Mouse (Mus musculus) kidney, postnatal 0 days (tissue): Measurements from ENCODE around the gene Sepsecs. TPM values are rescaled to one million over a fixed set of nuclear protein-coding genes. Genes with fewer than 3 reads are reported as not detected.

Experiments
- ATAC-seq: fragments of 200-750 bp; cut with Nextera tagmentation; replicated peaks from 2 replicates; pipeline ENCODE4 v1.8.0; 2017; ENCODE audit warnings: low read depth, moderate number of reproducible peaks, moderate TSS enrichment, moderate library complexity; ENCODE audit not compliant: low FRiP score
- DNase-seq: peaks from one replicate; pipeline ENCODE4 v3.0.0-alpha.2; 2016; ENCODE audit warnings: low spot score
- H3K27ac ChIP-seq: fragments of 300-500 bp; sonication (generic); 2 replicates; pipeline ENCODE4 v1.5.1; 2014; ENCODE audit warnings: mild to moderate bottlenecking
- H3K27me3 ChIP-seq: fragments of 300-500 bp; sonication (generic); 2 replicates; pipeline ENCODE4 v1.6.1; 2014; ENCODE audit warnings: low read length, mixed read lengths; ENCODE audit not compliant: insufficient read depth
- H3K36me3 ChIP-seq: fragments of 300-500 bp; sonication (generic); 2 replicates; pipeline ENCODE4 v1.6.1; 2014; ENCODE audit warnings: low read length, mixed read lengths; ENCODE audit not compliant: insufficient read depth
- H3K4me1 ChIP-seq: fragments of 300-500 bp; sonication (generic); replicated peaks from 2 replicates; pipeline ENCODE4 v1.6.1; 2014; ENCODE audit warnings: antibody characterized with exemption, low read length, mixed read lengths; ENCODE audit not compliant: insufficient read depth
- H3K4me2 ChIP-seq: fragments of 300-500 bp; sonication (generic); 2 replicates; pipeline ENCODE4 v1.6.1; 2014; ENCODE audit warnings: mild to moderate bottlenecking, low read length, moderate library complexity, mixed read lengths
- H3K4me3 ChIP-seq: fragments of 300-500 bp; sonication (generic); replicated peaks from 2 replicates; pipeline ENCODE4 v1.5.1; 2014; ENCODE audit warnings: low read depth, low read length
- H3K9ac ChIP-seq: fragments of 300-500 bp; sonication (generic); 2 replicates; pipeline ENCODE4 v1.6.1; 2014; ENCODE audit warnings: low read depth, low read length
- H3K9me3 ChIP-seq: fragments of 300-500 bp; sonication (generic); replicated peaks from 2 replicates; pipeline ENCODE4 v1.6.1; 2016; ENCODE audit warnings: low read length, inconsistent platforms, mixed read lengths
- CTCF ChIP-seq: IDR thresholded peaks from 2 replicates; pipeline ENCODE4 v1.5.1; 2016; ENCODE audit warnings: antibody characterized with exemption, low read depth, mild to moderate bottlenecking, moderate library complexity
- WGBS: fragments of 180-500 bp; shearing (Covaris S2); extraction: QIAGEN DNeasy Blood & Tissue Kit; methylation state at CpG from one replicate; pipeline ENCODE4 v1.1.7; 2014; 5-methylcytosine and 5-hydroxymethylcytosine counted together
- polyA plus RNA-seq: library from polyadenylated mRNA; unstranded; fragments of >200 nt; fragmentation: Nextera tagmentation; extraction: Ambion mirVana; gene quantifications from 2 replicates; pipeline ENCODE4 v1.2.1, GENCODE M21; 2015

Gene Sepsecs
- polyA plus RNA-seq, 1 experiment from 2014 or later: 8.5 TPM

DNA sequence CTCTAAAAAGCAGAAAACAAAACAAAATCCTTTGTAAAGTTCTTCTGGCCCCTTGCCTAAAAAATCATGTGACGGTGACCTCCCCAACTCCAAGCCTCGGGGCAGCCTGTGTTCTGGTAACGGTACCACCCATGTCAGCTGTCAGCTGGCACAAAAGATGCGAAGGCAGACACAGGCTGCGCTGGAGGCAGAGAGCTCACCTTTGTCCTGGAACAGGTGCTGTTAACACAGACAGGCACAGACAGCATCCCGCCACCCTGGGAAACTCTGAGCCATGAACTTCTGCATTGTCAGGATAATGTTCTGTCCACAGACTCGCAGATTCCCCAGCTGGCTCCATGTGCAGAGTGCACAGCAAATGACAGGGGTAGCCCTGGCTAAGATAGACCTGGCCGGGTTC lies 43.4 kb downstream of the Sepsecs start:
- 0 out of 2 replicates have a peak, but pooled peaks cover 5% of the 10 kb centered on the region for H3K4me1 ChIP-seq
- no peaks in the 10 kb centered on the region for H3K36me3 ChIP-seq
- H3K4me3 ChIP-seq: 0 out of 2 replicates have a peak overlapping the region, but pooled peaks have one; percentile 2
- TF ChIP-seq CTCF: no peak
- H3K4me2 ChIP-seq: peak overlapping the region; percentile 41
- no peak overlapping the region for H3K27ac ChIP-seq
- no peaks in the 10 kb centered on the region for H3K9me3 ChIP-seq
- no peak for DNase-seq
- no peaks in the 10 kb centered on the region for H3K27me3 ChIP-seq
- H3K9ac ChIP-seq: no peak overlapping the region
- WGBS: 45% methylated on average over 8 of the region's 8 CpGs
- ATAC-seq: no peak

DNA sequence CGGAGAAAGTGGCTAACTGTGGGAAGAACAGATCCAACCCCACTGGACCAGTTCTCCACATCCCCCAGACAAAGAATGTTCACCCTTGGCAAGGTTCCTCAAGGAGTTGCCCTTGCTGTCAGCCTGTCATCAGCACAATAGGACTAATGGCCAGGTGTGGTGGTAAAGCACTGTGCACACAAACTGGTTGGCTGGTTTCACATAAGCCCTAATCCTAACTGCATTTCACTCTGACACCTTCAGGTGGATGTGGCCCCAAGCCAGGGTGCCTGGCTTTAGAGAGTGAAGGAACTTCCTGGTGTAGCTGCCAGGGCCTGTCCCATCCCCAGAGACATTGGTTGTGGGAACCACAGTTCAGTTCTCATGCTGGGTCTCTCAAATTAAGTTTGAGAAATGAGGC lies 44.6 kb downstream of the Sepsecs start:
- Histone ChIP-seq H3K9ac (no peak overlapping the region), H3K4me3 (no peak overlapping the region), H3K36me3 (no peaks in the 10 kb centered on the region), H3K27me3 (no peaks in the 10 kb centered on the region), H3K4me1 (0 out of 2 replicates have a peak, but pooled peaks cover 5% of the 10 kb centered on the region), H3K27ac (no peak overlapping the region), H3K4me2 (no peak overlapping the region), H3K9me3 (no peaks in the 10 kb centered on the region)
- 76% methylated on average over 1 of the region's 1 CpGs for WGBS
- DNase-seq: no peak
- ATAC-seq: no peak
- TF ChIP-seq CTCF: no peak

DNA sequence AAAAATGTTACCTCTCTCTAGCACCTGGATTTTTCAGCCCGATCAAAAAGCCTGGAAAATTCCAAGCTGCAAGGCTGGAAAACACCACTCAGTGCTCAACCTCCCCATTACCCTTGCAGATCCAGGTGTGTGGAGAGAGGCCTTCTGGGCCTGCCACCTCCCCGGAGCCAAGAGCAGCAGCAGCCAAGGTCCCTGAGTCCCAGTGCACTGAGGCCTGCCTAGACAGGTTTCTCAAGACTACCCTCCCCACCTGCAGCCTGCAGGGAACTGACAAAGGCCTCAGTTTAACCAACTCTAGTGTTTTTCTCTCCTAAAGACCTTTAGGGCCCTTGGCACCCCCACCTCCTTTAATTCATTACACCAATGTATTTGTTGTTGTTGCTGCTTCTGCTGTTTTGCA lies 46.4 kb downstream of the Sepsecs start:
- ATAC-seq: no peak
- H3K27me3 ChIP-seq: no peaks in the 10 kb centered on the region
- H3K4me1 ChIP-seq: peaks cover 8% of the 10 kb centered on the region; the same call in 1 of the 2 replicates
- H3K9ac ChIP-seq: no peak overlapping the region
- no peak for TF ChIP-seq CTCF
- 67% methylated on average over 2 of the region's 2 CpGs for WGBS
- H3K9me3 ChIP-seq: no peaks in the 10 kb centered on the region
- no peak overlapping the region for H3K4me2 ChIP-seq
- no peak overlapping the region for H3K4me3 ChIP-seq
- no peak for DNase-seq
- H3K27ac ChIP-seq: no peak overlapping the region
- no peaks in the 10 kb centered on the region for H3K36me3 ChIP-seq

DNA sequence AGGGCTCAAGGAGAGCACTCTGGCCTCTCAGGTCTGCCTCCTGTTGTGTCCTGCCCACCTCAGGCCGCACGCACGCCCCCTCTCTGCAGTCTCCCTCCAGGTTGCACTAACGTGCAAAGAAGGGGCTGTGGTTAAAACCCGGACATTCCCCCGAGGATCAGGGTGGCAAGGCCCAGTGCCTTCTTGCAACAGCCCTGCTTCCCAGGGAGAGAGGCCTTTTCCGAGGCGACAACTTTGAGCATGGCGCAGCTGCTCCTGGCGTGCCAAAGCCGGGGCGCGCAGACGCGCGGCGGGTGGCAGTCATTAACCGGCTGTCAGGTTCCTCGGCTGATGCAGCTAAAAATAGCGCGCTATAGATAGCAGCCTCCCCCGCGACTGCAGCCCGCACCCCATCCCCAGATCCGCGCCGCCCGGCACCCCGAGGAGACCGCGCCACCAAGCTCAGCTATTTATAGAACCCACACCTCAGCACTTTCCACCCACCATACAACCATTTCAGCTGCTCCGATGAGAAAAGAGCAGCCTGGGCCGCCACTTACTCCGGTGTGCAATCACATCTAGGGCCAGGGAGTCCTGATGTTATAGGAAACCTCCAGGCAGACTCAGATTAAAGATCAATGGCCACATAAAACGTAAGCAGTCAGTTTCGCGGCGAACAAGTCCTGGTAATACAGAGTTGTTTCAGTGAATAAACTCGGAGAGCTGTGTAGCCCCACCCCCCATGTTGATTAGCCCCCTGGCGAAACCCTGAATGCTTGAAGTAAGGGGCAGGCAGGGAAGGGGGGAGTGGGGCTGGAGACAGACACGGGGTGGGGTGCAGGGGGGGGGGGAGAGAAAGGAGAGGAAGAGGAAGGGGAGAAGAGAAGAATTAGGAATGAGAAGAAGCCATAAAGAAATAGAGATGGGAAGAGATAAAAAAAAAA lies 50.9 kb downstream of the Sepsecs start:
- Histone ChIP-seq H3K4me2 (peak overlapping the region; percentile 72), H3K27ac (no peak overlapping the region), H3K4me3 (peak overlapping the region; percentile 31), H3K9me3 (no peaks in the 10 kb centered on the region), H3K36me3 (no peaks in the 10 kb centered on the region), H3K27me3 (no peaks in the 10 kb centered on the region), H3K9ac (peak overlapping the region; percentile 24; the same call in 1 of the 2 replicates), H3K4me1 (peaks cover 4% of the 10 kb centered on the region; the same call in 1 of the 2 replicates)
- no peak for TF ChIP-seq CTCF
- DNase-seq: peak; percentile 27
- ATAC-seq: no peak
- 1% methylated on average over 41 of the region's 41 CpGs for WGBS

DNA sequence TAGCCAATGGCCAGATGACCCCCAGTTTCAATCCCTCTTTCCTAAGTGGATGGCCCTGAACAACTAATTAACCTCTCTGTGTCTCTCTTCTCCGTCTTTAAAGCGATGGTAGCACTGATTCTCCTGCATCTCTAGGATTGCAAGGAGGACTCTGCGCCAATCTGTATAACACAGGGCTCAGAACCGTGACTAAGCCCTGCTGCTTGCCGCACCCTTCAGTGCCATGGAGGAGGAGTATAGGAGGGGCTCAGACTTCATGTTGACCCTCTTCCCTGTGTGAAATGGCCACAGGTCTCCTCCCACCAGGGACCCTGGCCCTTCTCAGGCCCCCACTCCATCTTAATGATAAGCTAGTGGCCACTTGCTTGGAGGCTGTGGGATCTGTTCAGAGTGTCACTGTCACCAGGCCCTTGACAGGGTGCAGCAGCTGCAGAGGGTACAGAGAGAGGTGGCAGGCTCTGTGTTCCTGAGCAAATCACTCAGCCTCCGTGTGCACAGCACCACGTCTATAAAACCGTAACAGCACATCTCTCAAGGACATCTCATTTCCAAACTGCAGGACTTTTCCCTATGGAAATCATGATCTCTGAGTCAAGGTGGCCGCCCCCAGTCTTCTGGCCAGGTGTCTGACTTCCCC lies 51.7 kb downstream of the Sepsecs start:
- no peaks in the 10 kb centered on the region for H3K36me3 ChIP-seq
- H3K27ac ChIP-seq: no peak overlapping the region
- WGBS: 57% methylated on average over 8 of the region's 9 CpGs
- DNase-seq: no peak
- ATAC-seq: no peak
- peaks cover 4% of the 10 kb centered on the region; the same call in 1 of the 2 replicates for H3K4me1 ChIP-seq
- 0 out of 2 replicates have a peak overlapping the region, but pooled peaks have one; percentile 24 for H3K9ac ChIP-seq
- H3K4me2 ChIP-seq: peak overlapping the region; percentile 72
- H3K9me3 ChIP-seq: no peaks in the 10 kb centered on the region
- TF ChIP-seq CTCF: no peak
- H3K4me3 ChIP-seq: 0 out of 2 replicates have a peak overlapping the region, but pooled peaks have one; percentile 31
- no peaks in the 10 kb centered on the region for H3K27me3 ChIP-seq

DNA sequence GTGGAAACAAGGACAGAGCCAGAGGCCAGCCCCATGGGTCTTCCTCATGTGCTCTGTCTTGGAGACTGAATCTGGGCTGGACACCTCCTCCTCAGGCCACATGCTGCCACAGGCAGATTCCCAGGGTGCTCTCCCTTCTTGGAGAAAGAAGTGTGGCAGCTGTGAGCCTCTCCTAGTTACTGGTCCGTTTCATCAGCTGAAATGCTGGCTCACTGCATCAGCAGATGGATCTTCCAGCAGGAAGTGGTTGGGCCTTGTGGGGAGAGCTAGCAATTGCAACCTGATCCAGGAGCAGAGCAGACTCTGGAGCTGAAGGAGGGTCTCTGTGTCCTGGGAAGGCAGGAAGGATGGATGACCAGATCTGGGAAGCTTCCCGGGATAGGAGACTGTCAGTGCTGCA lies 53.0 kb downstream of the Sepsecs start:
- Histone ChIP-seq H3K36me3 (no peaks in the 10 kb centered on the region), H3K4me3 (no peak overlapping the region), H3K9me3 (no peaks in the 10 kb centered on the region), H3K4me2 (no peak overlapping the region), H3K27me3 (no peaks in the 10 kb centered on the region), H3K27ac (no peak overlapping the region), H3K4me1 (peaks cover 4% of the 10 kb centered on the region; the same call in 1 of the 2 replicates), H3K9ac (no peak overlapping the region)
- 0% methylated on average over 2 of the region's 2 CpGs for WGBS
- TF ChIP-seq CTCF: peak; percentile 39
- ATAC-seq: peak; percentile 41
- DNase-seq: peak; percentile 85
